Mouse (Mus musculus) layer of hippocampus, adult 9-11 months (tissue): ENCODE results near the gene Gipr.

Experiments
- DNase-seq: peaks from one replicate; pipeline ENCODE4 v3.0.0; 2022

The Gipr gene

DNA sequence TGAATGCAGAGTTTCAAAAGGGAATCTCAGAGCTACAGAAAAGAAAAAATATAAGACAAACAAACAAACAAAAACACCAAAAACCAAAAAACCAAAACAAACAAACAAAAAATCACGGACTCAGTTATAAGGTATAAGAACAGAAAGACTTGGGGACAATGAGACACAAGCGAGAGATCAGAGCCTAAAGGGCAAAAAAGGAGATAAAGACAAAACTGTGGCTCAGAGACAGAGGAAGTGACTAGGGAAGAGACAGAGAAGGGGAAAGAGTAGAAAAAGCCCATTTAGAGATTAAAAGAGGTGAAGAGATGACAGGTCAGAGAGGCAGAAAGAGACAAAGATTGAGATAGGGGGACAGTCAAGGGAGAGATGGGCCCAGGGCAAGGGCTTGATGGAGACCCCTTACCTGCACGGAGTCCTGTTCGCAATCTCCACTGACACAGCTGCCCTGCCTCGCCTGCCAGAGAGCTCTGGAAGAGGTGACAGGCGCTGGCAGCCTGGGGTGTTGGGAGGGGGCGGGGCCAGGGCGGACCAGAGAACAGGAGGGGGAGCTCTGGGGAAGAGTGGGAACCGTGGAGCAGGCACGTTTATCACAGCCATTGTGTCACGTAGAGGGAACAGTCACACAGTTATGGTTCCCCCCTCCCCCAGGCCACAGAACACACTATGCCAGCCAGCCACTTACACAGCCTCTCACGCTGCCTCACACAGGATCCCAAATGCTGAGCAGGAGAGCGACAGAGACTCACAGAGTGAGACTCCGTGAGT, at the start of gene Gipr:
Gene Gipr, minus strand, starts transcription at position 472 of the 768 bp plus-strand sequence.
- DNase-seq, result no peak

DNA sequence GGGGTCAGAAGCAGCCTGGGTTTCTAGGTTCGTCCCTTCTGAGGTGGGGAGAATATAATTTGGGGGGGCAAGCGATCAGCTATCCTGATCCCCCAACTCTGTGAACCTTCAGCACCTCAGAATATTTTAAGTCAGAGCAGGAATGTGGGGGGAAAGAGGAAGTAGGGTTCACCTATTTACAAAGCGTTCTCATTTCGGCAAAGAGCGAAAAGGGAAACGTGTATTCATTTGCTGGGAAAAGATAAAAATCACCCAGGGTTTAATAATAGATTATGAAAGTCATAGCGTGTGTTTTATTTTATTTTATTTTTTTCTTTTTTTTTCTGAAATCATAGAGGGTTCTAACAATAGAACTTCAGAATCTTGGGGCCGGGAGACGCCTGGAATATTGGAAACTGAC, 49.0 kb upstream of the Gipr start:
- no peak for DNase-seq

DNA sequence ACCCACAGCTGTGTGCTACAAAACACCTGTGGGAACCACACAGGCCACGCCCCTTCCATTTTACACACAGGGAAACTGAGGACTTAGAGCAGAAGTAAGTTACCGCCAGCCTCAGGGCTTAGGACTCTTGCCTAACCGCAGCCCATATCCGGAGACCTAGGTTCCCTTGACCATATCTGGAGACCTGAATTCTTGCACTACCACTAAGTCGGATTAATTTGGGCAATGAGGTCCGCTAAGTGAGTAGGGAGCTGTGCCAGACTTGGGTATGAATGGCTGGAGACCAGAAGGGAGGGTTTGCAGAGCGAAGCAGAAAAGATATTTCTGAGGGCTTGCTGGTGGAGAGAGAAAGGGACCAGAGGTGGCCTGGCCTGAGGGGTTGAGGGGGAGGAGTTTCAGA, 48.4 kb upstream of the Gipr start:
- DNase-seq, result no peak

DNA sequence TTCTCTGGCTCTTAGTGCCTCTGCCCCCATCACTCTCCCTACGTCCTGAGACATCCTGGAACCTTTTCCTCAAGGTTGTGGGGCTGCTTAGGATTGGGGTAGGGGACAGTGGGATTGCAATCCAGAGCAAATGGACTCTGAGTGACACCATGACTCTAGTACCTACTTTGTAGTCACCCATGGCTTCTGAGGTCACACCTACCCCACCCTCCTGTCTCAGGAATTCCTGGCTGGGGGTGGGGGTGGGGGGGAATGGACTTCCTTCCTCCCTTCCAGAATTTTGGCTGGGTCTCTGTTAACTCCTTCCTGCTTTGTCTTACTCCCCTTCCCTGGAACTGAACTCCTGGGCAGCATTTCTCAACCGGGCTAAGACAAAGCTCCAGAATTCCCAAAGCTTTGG, 47.5 kb upstream of the Gipr start:
- DNase-seq, result no peak

DNA sequence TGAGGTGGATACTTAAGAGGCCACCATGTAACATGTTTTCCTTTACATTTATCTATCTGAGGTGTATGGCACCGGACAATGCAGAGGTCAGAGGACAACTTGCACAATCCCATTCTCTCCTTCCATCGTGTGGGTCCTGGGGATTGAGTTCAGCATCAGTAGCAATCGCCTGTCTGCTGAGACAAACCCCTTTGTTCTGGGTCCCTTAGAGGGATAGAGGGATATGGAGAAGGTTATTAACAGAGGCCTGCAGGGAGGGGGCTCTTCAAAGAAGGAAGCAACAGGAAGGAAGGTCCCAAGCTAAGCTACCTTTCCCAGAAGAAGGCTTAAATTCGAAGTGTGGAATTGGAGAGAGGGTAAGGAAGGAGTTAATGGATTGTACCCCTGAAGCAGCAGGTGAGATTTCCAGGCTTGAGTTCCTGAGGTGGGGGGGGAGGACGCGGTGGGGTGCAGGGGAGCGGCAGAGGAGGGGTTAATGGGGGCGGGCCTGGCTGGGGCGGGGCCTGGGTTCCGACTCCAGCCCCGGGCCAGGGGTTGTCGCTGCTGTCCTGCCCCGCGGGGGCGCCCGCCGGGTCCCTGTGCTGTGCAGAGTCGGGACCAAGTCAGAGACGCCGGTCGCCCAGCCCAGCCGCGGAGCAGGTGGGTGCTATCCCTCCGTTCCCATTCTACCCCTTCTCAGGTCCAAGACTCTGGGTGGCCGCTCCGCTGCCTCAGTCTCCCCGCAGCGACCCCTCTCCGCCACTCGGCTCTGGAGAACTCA, 46.2 kb upstream of the Gipr start, which contains the start of gene Gpr4:
Gene Gpr4, plus strand, starts transcription at position 543 of the 760 bp plus-strand sequence.
- DNase-seq, result no peak

DNA sequence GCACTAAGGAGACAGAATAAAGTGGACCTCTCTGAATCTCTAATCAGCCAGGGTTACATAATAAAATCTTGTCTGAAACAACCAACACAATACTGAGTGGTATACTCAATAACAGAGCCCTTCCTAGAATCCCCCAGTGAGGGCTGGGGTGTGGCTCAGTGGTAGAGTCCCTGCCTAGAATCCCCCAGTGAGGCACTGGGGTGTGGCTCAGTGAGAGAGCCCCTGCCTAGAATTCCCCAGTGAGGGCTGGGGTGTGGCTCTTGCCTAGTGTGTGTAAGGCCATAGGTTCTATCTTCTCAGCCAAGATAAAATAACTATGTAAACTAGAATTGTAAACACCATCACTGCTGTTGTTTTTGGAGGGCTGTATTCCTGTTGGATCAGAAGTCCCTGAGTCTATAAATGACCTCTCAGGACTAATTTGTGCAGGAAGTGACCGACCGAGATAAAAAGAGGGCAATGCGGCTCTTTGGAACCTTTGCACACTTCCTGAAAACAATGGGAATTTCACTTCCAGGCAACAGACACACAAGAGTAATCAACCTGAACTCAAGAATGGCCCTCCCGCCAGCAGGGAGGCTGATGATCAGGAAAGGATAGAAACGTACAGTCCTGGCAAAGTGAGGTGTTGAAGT, 45.2 kb upstream of the Gipr start:
- DNase-seq, result no peak

DNA sequence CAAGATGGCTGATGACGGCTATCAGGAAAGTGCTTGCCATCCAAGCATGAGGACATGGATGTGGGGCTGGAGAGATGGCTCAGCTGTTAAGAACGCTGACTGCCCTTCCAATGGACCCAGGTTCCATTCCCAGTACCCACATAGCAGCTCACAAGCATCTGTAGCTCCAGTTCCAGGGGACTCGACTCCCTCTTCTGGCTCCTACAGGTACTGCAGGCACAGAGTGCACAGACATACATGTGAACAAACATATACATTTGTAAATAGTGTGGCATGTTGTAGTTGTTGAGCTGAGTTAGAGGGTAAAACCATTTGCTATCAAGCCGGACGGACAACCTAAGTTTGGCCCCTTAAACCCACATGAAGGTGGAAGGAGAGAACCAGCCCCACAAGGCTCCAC, 44.1 kb upstream of the Gipr start:
- DNase-seq, result no peak

DNA sequence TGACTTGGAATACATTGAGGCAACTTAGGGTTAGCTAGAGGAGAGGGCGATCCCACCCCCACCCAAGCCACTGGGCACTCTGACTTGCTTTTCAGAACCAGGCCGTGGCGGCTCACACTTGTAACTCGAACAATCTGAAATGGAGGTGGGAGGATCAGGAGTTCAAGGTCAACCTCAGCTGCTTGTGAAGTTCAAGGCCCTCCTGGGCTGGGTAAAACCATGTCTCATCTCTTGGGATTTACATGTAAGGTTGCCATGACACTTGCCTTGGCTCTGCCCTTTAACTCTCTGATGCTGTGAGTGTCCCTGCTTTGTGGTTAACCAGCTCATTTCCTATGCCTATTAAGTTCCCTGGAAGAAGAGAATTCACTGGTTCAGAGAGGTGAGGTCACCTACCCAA, 43.6 kb upstream of the Gipr start:
- no peak for DNase-seq

DNA sequence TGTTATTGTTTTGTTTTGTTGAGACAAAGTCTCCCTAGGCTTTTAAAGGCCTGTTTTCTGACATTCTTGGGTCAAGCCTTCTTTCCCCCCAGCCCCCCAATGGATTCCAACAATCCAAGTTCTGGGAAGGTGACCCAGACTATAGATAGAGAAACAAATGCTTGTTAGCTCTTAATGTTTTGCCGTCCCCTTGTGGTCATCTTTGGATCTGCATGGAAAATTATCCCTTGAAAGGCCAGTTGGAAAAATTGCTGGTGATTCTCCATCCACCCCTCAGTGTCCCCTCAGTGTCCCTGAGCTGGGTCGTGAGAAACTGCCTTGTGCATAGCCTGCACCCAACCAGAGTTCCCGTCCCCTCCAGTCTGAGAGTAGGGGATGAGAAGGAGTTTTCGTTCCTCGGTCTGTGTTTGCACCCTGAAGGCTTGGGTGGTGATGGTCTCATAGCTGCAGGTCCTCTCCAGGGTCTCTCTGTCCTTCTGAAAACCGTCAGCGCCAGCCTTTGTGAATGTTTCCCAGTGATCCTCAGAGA, 43.1 kb upstream of the Gipr start:
- no peak for DNase-seq

DNA sequence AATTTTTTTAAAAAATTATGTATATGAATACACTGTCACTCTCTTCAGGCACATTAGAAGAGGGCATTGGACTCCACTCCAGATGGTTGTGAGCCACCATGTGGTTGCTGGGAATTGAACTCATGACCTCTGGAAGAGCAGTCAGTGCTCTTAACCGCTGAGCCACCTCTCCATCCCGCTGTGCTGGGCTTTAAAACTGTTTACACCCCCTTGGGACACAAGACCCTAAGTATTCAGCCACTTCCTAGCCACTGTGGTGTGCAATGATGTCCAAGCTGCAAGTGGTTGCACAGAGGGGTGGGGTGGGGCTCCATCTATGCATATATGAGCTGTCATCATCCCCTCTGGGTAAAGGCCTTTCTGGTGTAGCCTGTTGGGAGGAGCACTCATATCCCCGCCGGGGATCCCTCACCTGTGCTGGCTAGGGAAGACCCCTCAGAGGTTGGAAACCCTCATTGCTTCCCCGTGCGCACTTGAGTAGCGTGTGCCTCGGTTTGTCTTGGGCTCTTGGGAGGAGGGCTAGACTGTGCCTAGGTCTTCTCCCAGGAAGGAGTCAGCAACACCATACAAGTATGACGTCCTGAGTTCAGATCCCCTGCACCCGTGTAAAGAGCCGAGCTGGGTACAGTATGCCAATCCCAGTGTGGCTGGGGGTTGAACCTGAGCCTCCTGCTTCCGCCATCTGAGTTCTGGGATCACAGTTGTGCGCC, 42.4 kb upstream of the Gipr start:
- no peak for DNase-seq

DNA sequence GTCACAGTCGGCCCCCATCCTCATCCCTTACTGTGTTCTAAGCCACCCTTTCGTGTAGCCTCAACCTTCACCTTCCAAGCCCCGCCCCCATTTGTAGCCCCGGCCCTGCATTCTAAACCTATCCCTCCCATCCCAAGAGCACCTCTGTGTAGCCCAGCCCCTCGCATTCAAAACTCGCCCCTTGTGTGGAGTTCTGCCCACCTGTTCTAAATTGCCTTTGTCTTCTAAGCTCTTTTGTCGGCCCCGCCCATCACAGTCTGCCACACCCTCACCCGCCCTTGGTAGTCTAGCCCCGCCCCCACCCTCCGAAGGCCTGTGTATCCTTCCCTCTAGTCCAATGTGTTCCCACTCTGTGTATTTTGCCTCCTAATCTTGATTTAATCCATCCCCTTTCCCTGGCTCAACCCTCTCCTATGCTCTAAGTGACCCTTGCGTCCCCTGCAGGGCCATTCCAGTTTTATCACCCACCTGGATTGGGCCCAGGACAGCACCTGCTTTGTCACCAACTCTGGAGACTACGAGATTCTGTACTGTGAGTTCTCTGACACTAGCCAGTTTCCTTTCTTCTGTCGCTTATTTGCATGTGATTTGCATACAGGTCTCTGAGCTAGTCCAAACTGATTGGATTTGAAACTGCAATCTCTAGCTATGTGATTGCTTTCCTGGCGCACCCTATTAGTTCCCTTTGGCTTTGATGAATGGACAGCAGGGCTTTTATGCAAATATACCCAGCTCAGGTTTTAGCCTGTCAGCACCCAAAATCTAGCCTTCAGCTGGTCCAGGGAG, 36.3 kb upstream of the Gipr start:
- no peak for DNase-seq

DNA sequence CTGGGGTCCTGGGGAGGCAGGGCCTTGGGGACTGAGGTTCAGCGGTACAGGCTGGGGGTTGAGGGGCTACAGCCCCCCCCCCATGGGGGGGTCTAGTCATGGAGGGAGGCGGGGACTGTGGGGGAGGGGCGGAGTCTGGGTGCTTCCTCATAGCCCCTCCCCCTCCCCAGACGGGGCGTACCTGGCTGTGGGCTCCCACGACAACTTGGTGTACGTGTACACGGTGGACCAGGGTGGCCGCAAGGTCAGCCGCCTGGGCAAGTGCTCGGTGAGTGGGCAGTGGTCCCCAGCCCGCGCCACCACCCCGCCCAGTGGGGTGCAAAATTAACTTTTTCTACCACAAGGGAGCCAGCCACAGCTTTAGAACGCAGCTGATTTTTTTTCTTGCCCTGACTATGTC, 35.7 kb upstream of the Gipr start:
- DNase-seq, result no peak

DNA sequence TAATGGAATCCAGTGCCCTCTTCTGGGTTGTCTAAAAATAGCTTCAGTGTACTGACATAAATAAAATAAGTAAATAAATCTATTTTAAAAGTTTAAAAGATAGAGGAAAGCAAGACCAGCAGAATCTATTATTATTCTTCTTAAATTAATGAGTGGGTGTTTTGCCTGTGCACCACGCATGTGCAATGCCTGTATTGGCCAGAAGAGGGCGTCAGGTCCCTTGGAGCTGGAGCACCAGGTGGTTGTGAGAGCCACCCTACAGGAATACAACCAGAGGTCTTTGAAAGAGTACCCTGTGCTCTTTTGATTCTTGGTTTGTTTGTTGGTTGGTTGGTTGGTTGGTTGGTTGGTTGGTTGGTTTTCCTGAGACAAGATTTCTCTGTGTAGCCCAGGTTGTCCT, 32.1 kb upstream of the Gipr start:
- DNase-seq, result no peak

DNA sequence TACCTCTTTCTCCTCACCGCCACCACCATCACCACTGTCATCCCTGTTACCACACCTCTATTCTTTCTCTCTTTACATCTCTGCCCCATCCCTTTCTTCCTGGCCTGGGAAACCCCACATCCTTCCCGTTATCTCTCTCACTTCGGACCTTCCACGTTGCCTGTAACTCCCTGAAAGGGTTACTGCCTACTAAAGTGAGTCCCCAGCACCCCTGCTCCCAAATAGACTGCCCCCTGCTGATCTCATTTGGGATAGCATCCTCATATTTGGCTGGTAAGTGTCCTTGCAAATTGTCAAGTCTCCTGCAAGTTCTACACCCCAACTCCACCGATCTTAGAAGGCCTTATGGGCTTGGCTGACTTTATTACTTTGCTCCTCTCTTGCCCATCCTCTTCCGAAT, 30.7 kb upstream of the Gipr start:
- DNase-seq, result no peak

DNA sequence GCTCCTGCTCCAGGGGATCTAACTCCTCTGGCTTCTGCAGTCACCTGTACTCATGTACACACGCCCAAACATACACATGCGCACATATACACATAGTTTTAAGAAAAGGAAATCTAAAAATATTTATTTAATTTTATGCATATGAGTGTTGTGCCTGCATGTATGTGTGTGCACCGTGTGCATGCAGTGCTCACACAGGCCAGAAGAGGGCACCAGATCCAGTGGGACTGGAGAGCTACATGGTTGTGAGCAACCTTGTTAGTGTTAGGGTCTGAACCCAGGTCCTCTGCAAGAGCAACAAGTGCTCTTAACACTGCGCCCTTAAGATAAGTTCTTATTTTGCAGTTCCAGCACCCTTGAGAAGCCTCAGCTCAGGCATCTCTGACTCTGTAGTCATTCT, 28.7 kb upstream of the Gipr start:
- DNase-seq, result no peak

DNA sequence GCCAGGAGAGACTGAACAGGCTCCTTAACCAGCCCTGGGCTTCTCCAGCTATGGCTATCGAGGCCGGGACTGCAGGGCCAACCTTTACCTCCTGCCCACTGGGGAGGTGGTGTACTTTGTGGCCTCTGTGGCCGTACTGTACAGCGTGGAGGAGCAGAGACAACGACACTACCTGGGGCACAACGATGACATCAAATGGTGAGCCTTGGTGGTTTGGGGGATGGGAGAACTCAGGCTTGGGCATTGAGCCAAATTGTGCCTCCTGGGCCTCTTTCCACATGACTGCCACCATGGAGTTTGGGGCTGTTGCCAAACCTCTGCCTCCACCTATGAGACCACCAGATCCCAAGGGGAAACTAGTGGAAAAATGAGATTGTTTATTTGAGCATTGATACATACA, 18.8 kb upstream of the Gipr start:
- DNase-seq, result no peak

DNA sequence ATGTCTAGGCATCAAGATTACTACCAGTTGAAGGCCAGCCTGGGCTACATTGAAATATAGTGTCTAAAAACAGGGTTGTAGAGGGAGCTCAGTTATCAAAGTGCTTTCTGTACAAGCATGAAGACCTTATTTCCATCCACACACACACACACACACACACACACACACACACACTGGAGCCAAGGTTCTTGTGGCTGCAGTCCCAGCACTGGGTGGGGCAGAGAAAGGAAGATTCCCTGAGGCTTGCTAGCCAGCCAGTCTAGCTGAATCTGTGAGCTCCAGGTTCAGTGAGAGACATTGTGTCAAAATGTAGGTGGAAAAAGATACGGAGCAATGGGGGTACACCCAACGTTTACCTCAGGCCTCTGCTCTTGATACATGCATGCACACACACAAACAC, 18.3 kb upstream of the Gipr start:
- DNase-seq, result no peak

DNA sequence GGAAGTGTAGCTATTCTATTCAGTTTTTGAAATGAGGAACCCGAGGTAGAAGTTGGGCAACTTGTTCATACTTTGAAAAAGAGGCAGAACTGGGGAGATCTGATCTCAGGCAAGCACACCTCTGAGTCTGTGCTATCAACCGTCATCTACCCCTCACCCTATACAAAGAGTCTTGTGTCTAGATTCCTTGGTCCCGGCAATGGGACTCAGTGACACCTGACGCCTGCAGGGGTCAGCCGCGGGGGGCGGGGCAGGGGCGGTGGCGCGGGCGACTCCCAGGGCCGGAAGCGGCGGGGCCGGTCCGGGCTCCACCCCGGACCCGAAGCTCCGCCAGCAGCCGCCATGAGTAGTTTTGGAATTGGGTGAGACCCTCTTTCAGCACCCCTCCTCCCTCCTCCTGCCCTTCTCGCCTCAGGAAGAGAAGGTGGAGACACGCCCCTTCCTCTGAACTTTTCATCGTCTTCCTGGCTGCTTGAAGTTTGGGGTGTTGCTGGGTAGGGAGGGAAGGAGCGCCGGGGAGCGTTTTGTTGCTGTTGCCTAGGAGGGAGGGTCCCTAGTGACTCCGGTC, 15.0 kb upstream of the Gipr start:
- DNase-seq, result no peak

DNA sequence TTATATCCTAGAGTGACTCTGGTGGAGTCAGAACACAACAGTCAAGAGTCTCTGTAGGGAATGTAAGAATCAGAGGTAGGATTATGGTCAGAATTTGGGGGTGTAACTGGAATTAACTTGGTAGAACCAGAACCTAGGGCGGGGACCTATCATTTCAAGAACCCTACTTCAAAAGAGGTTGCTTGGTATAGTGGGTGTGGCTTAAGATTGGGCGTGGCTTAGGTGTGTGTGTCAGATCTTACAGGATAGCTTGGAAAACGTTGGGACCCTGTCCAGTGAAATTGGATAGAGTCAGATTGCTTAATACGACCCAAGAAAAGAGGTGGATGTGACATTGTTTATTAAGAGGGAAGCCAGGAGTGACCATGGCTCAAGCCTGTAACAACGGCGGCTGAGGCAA, 14.0 kb upstream of the Gipr start:
- no peak for DNase-seq

DNA sequence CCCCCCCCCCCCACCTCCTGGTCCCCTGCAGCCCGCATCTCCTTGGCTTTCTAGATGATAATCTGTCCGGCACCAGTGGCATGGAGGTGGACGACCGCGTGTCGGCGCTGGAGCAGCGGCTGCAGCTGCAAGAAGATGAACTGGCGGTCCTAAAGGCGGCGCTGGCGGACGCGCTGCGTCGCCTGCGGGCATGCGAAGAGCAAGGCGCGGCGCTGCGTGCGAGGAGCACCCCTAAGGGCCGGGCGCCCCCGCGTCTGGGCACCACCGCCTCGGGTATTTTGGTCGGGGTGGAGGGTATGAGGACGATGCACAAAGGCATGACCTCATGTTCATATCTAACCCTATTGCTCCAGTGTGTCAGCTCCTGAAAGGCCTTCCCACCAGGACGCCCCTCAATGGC, 13.2 kb upstream of the Gipr start:
- peak; percentile 67 for DNase-seq

DNA sequence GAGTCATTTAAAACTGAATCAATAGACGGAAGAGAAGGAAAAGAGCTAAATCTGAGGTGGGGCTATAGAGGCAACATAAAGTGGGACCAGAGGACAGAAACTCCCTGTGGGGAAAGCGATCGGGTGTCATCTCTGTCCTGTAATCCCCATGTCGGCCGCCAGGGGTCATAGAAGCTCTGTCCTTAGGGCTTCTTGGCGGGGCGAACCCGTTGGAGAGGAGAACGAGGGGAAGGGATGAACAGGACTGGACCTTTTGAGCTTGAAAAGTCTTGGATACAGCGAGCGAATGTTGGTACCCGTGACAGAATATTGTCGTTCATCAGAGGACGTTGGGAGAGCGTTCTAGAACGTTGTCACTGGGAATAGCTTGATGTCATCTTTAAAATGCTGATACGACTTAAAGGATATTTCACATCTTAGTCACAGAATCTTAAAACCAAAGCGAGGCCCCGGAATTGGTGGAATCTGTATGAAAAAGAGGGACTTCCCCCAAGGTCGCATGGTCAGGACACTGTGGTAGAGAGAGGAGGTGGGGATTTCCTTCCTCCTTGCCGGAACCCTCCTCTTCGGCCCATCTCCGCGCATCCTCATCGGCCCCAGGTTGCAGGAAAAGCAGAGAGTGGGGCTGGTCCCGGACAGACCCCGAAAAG, 12.6 kb upstream of the Gipr start:
- DNase-seq, result peak; percentile 74
